Mouse (Mus musculus) bone marrow, adult 2 months (tissue): Measurements from ENCODE around the gene Saa4.

Experiments used
- CTCF ChIP-seq: fragments of 200-500 bp; IDR thresholded peaks from 2 replicates; pipeline ENCODE4 v1.5.1; 2011; ENCODE audit warnings: low read length, control low read depth; ENCODE audit not compliant: control insufficient read depth, insufficient read depth
- POLR2A ChIP-seq: fragments of 200-500 bp; IDR thresholded peaks from 2 replicates; pipeline ENCODE4 v1.6.1; 2011; ENCODE audit warnings: low read depth, mild to moderate bottlenecking, control low read depth, low read length, borderline replicate concordance; ENCODE audit not compliant: control insufficient read depth

- no peak for TF ChIP-seq CTCF
- no peak for TF ChIP-seq POLR2A
Observed at GRCm38 (mm10) chr7:46680732-46681131, 51.7 kb downstream of the Saa4 start.
